Mouse (Mus musculus) olfactory bulb, adult 2 months (tissue): Measurements from ENCODE around the gene Cstf2t.

Source experiments
- CTCF ChIP-seq: fragments of 200-500 bp; IDR thresholded peaks from 2 replicates; pipeline ENCODE4 v1.5.1; 2012; ENCODE audit warnings: low read depth, mild to moderate bottlenecking, low read length, moderate library complexity; ENCODE audit not compliant: insufficient read depth
- POLR2A ChIP-seq: fragments of 200-500 bp; IDR thresholded peaks from 2 replicates; pipeline ENCODE4 v1.6.1; 2012; ENCODE audit warnings: mild to moderate bottlenecking, low read depth, low read length, moderate library complexity; ENCODE audit not compliant: insufficient read depth

DNA sequence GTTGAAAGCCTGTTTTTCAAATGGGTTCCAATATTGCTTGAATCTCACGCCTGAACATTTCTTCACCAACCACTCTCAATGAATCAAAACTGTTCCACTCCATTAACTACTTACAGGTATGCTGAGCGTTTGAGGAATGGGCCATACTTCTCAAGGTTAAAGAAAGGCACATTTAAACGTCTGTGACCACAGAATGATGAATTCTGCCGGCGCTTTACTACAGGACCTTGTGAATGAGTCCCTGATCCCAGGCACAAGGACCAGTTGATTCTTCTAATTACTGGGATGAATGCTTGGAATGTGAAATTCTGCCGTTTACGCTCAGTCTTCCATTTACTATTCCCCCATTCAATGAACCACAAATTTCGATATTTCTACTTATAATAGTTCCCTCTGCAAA is 50.0 kb downstream of the Cstf2t start:
- TF ChIP-seq CTCF (no peak), POLR2A (no peak)
